Mouse (Mus musculus): ENCODE data around the gene Shpk.

DNA sequence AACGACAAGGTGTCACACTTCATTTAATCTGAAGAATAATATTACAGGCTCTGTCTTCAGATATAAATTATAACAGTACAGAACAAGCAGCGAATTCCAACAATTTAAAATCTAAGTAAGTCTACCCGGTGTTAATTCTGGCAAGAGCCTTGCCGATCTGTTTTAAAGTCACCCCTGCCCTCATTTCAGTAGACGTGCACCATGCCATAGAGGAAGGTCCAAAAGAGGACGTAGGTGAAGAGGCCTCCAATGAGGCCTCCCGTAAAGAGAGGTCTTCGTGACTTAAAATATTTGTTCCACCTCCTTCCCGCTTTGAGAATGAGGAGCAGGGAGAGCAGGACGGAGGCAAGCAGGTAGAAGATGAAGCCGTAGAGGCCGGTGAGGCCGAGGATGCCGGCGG lies 23.1 kb upstream of the Shpk start:
- TF ChIP-seq POLR2A (IDR thresholded peaks at IDR 0.05; ENCODE audit: low read depth, low read length) (no peak), CTCF (IDR thresholded peaks at IDR 0.05; ENCODE audit: extremely low read depth, insufficient read depth, insufficient read length, insufficient replicate concordance) (no peak)
